Mouse (Mus musculus): ENCODE measurements at regions not wholly inside any gene's neighbourhood (a gene's known extent, or its start where the extent isn't known, plus 50 kb on each side); places are given as distances from the start of the nearest gene placed in this dataset.
"Not testable (repeated sequence)": the region's sequence is repeated elsewhere in the genome, so short reads cannot be mapped to it uniquely, and the experiment has no call there.

GRCm38 (mm10) chr10:46719088-46719469 lies 1141.5 kb downstream of the Hace1 start:
- ATAC-seq (ENCODE audit: low FRiP score) = peak; percentile 54; the same call in 1 of the 2 replicates
- WGBS = 80% methylated on average over 2 of the region's 2 CpGs
- Histone ChIP-seq H3K9me3 (ENCODE audit: control insufficient read depth, low read length) (no peaks in the 10 kb centered on the region), H3K9ac (ENCODE audit: low read length) (no peak overlapping the region), H3K36me3 (ENCODE audit: control insufficient read depth, insufficient read depth, low read length) (no peaks in the 10 kb centered on the region), H3K4me3 (ENCODE audit: low read depth, low read length) (no peak overlapping the region), H3K4me1 (ENCODE audit: control insufficient read depth, insufficient read depth, low read length) (no peaks in the 10 kb centered on the region), H3K4me2 (no peak overlapping the region), H3K27ac (ENCODE audit: low read depth, low read length) (no peak overlapping the region; the same call in 1 of the 2 replicates), H3K27me3 (ENCODE audit: control insufficient read depth, insufficient read depth, low read length) (no peaks in the 10 kb centered on the region)
- DNase-seq (ENCODE audit: low spot score, missing footprints) = peak; percentile 60

- H3K36me3 ChIP-seq (ENCODE audit: control insufficient read depth, insufficient read depth, low read length) = no peaks in the 10 kb centered on the region
- DNase-seq (ENCODE audit: low spot score, missing footprints) (no peak), ATAC-seq (ENCODE audit: low FRiP score) (no peak)
- WGBS = 83% methylated on average over 2 of the region's 2 CpGs
- H3K27me3 ChIP-seq (ENCODE audit: control insufficient read depth, insufficient read depth, low read length) = no peaks in the 10 kb centered on the region
- H3K27ac ChIP-seq (ENCODE audit: low read depth, low read length) = no peak overlapping the region
- H3K9me3 ChIP-seq (ENCODE audit: control insufficient read depth, low read length) = no peaks in the 10 kb centered on the region
- no peak overlapping the region for H3K4me2 ChIP-seq
- no peak overlapping the region for H3K9ac ChIP-seq (ENCODE audit: low read length)
- no peaks in the 10 kb centered on the region for H3K4me1 ChIP-seq (ENCODE audit: control insufficient read depth, insufficient read depth, low read length)
- H3K4me3 ChIP-seq (ENCODE audit: low read depth, low read length) = no peak overlapping the region
Observed at GRCm38 (mm10) chr10:46723666-46724065, 1146.0 kb downstream of the Hace1 start.

GRCm38 (mm10) chr10:46730601-46731000 lies 1153.0 kb downstream of the Hace1 start:
- H3K9ac ChIP-seq (ENCODE audit: low read length) = no peak overlapping the region
- H3K27ac ChIP-seq (ENCODE audit: low read depth, low read length) = no peak overlapping the region
- no peak for ATAC-seq (ENCODE audit: low FRiP score)
- H3K4me1 ChIP-seq (ENCODE audit: control insufficient read depth, insufficient read depth, low read length) = no peaks in the 10 kb centered on the region; the same call in 1 of the 2 replicates
- no peaks in the 10 kb centered on the region for H3K27me3 ChIP-seq (ENCODE audit: control insufficient read depth, insufficient read depth, low read length)
- H3K36me3 ChIP-seq (ENCODE audit: control insufficient read depth, insufficient read depth, low read length) = no peaks in the 10 kb centered on the region
- no peak overlapping the region for H3K4me3 ChIP-seq (ENCODE audit: low read depth, low read length)
- no peaks in the 10 kb centered on the region for H3K9me3 ChIP-seq (ENCODE audit: control insufficient read depth, low read length)
- 63% methylated on average over 1 of the region's 1 CpGs for whole genome bisulfite sequencing
- no peak overlapping the region for H3K4me2 ChIP-seq
- DNase-seq (ENCODE audit: low spot score, missing footprints) = no peak

- Histone ChIP-seq H3K4me1 (ENCODE audit: control insufficient read depth, insufficient read depth, low read length) (no peaks in the 10 kb centered on the region; the same call in 1 of the 2 replicates), H3K9ac (ENCODE audit: low read length) (no peak overlapping the region), H3K27ac (ENCODE audit: low read depth, low read length) (no peak overlapping the region), H3K36me3 (ENCODE audit: control insufficient read depth, insufficient read depth, low read length) (no peaks in the 10 kb centered on the region), H3K9me3 (ENCODE audit: control insufficient read depth, low read length) (no peaks in the 10 kb centered on the region), H3K27me3 (ENCODE audit: control insufficient read depth, insufficient read depth, low read length) (no peaks in the 10 kb centered on the region), H3K4me3 (ENCODE audit: low read depth, low read length) (no peak overlapping the region), H3K4me2 (no peak overlapping the region)
- no peak for ATAC-seq (ENCODE audit: low FRiP score)
- no peak for DNase-seq (ENCODE audit: low spot score, missing footprints)
- WGBS = 15% methylated on average over 2 of the region's 2 CpGs
Observed at GRCm38 (mm10) chr10:46733760-46734265, 1156.2 kb downstream of the Hace1 start.

- Histone ChIP-seq H3K4me1 (ENCODE audit: control insufficient read depth, insufficient read depth, low read length) (no peaks in the 10 kb centered on the region), H3K27ac (ENCODE audit: low read depth, low read length) (no peak overlapping the region), H3K9me3 (ENCODE audit: control insufficient read depth, low read length) (no peaks in the 10 kb centered on the region), H3K27me3 (ENCODE audit: control insufficient read depth, insufficient read depth, low read length) (no peaks in the 10 kb centered on the region), H3K4me2 (no peak overlapping the region), H3K9ac (ENCODE audit: low read length) (no peak overlapping the region), H3K36me3 (ENCODE audit: control insufficient read depth, insufficient read depth, low read length) (no peaks in the 10 kb centered on the region), H3K4me3 (ENCODE audit: low read depth, low read length) (no peak overlapping the region)
- ATAC-seq (ENCODE audit: low FRiP score) (no peak), DNase-seq (ENCODE audit: low spot score, missing footprints) (no peak)
- WGBS = 76% methylated on average over 3 of the region's 3 CpGs
Observed at GRCm38 (mm10) chr10:46741098-46741497, 1163.5 kb downstream of the Hace1 start.

GRCm38 (mm10) chr10:46742131-46742530 lies 1164.5 kb downstream of the Hace1 start:
- no peak for ATAC-seq (ENCODE audit: low FRiP score)
- Histone ChIP-seq H3K4me3 (ENCODE audit: low read depth, low read length) (no peak overlapping the region), H3K36me3 (ENCODE audit: control insufficient read depth, insufficient read depth, low read length) (no peaks in the 10 kb centered on the region), H3K4me1 (ENCODE audit: control insufficient read depth, insufficient read depth, low read length) (no peaks in the 10 kb centered on the region), H3K27ac (ENCODE audit: low read depth, low read length) (no peak overlapping the region), H3K27me3 (ENCODE audit: control insufficient read depth, insufficient read depth, low read length) (no peaks in the 10 kb centered on the region), H3K4me2 (no peak overlapping the region), H3K9ac (ENCODE audit: low read length) (no peak overlapping the region), H3K9me3 (ENCODE audit: control insufficient read depth, low read length) (no peaks in the 10 kb centered on the region)
- 80% methylated on average over 3 of the region's 3 CpGs for WGBS
- DNase-seq (ENCODE audit: low spot score, missing footprints) = no peak

GRCm38 (mm10) chr10:46760923-46761322 lies 1183.3 kb downstream of the Hace1 start:
- H3K27me3 ChIP-seq (ENCODE audit: control insufficient read depth, insufficient read depth, low read length) = no peaks in the 10 kb centered on the region
- ATAC-seq (ENCODE audit: low FRiP score) = no peak
- no peaks in the 10 kb centered on the region for H3K36me3 ChIP-seq (ENCODE audit: control insufficient read depth, insufficient read depth, low read length)
- H3K4me1 ChIP-seq (ENCODE audit: control insufficient read depth, insufficient read depth, low read length) = no peaks in the 10 kb centered on the region
- no peak overlapping the region for H3K9ac ChIP-seq (ENCODE audit: low read length)
- 92% methylated on average over 1 of the region's 1 CpGs for WGBS
- no peak overlapping the region for H3K27ac ChIP-seq (ENCODE audit: low read depth, low read length)
- H3K4me2 ChIP-seq = no peak overlapping the region
- no peak for DNase-seq (ENCODE audit: low spot score, missing footprints)
- no peak overlapping the region for H3K4me3 ChIP-seq (ENCODE audit: low read depth, low read length)
- no peaks in the 10 kb centered on the region for H3K9me3 ChIP-seq (ENCODE audit: control insufficient read depth, low read length)

GRCm38 (mm10) chr10:46778729-46779128 lies 1201.1 kb downstream of the Hace1 start:
- DNase-seq (ENCODE audit: low spot score, missing footprints) (no peak), ATAC-seq (ENCODE audit: low FRiP score) (no peak)
- no peaks in the 10 kb centered on the region for H3K36me3 ChIP-seq (ENCODE audit: control insufficient read depth, insufficient read depth, low read length)
- no peak overlapping the region for H3K27ac ChIP-seq (ENCODE audit: low read depth, low read length)
- H3K4me3 ChIP-seq (ENCODE audit: low read depth, low read length) = no peak overlapping the region
- no peaks in the 10 kb centered on the region for H3K4me1 ChIP-seq (ENCODE audit: control insufficient read depth, insufficient read depth, low read length)
- 82% methylated on average over 2 of the region's 2 CpGs for WGBS
- H3K9me3 ChIP-seq (ENCODE audit: control insufficient read depth, low read length) = no peaks in the 10 kb centered on the region
- H3K9ac ChIP-seq (ENCODE audit: low read length) = no peak overlapping the region
- H3K4me2 ChIP-seq = no peak overlapping the region
- H3K27me3 ChIP-seq (ENCODE audit: control insufficient read depth, insufficient read depth, low read length) = no peaks in the 10 kb centered on the region

GRCm38 (mm10) chr10:46785723-46786122 lies 1208.1 kb downstream of the Hace1 start:
- H3K36me3 ChIP-seq (ENCODE audit: control insufficient read depth, insufficient read depth, low read length); H3K9me3 ChIP-seq (ENCODE audit: control insufficient read depth, low read length); ATAC-seq (ENCODE audit: low FRiP score); H3K27ac ChIP-seq (ENCODE audit: low read depth, low read length); H3K4me2 ChIP-seq; H3K27me3 ChIP-seq (ENCODE audit: control insufficient read depth, insufficient read depth, low read length); H3K9ac ChIP-seq (ENCODE audit: low read length); H3K4me1 ChIP-seq (ENCODE audit: control insufficient read depth, insufficient read depth, low read length); DNase-seq (ENCODE audit: low spot score, missing footprints); H3K4me3 ChIP-seq (ENCODE audit: low read depth, low read length): not testable (repeated sequence)
- WGBS = 95% methylated on average over 7 of the region's 7 CpGs
